Mouse (Mus musculus) adrenal gland, postnatal 4 days (tissue): ENCODE results near the gene Tacr3. TPM values are rescaled to one million over a fixed set of nuclear protein-coding genes. Genes with fewer than 3 reads are reported as not detected.

Source experiments
- DNase-seq, 2 experiments: peaks; one replicate each; pipeline ENCODE4 v3.0.0; 2021 to 2022; ENCODE audit warnings: low spot score in 2 of 2, mixed read lengths in 2 of 2
- long read RNA-seq, 2 experiments: library from polyadenylated mRNA; stranded (forward); transcript quantifications; one replicate each; pipeline ENCODE4 v2.0.0; 2021
- total RNA-seq, 2 experiments: library from RNA; stranded (reverse); gene quantifications; 2 replicates each; pipeline ENCODE4 v1.2.3; 2021

The Tacr3 gene
- total RNA-seq = not detected
- long read RNA-seq, experiment 1 = 0 reads
- long read RNA-seq, experiment 2 = 0 reads

GRCm38 (mm10) chr3:134828875-134829530 is at the start of gene Tacr3:
Tacr3 (plus strand) TSS chr3:134829007.
- DNase-seq = no peak

GRCm38 (mm10) chr3:134828492-134828874 is 324 bp upstream of the Tacr3 start:
- no peak for DNase-seq

GRCm38 (mm10) chr3:134829531-134829921 is 719 bp downstream of the Tacr3 start:
- DNase-seq = no peak

DNA sequence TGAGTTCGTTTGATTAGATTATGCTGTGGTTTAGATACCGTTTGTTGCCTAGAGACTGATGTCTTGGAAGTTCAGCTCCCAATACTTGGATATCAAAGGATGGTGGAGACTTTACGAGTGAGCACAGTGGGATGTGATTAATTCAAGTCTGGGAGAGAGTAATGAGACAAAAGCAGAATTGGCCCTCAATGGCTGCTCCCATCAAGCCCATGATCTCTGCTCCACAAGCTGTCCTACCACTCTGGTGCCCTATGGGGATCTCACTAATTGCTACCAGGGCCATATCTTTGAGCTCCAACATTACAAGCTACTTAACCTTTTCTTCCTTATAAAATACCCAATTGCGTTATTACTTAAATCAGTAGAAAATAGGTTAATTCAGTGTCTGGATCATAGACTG is 22.5 kb downstream of the Tacr3 start:
- DNase-seq = no peak

DNA sequence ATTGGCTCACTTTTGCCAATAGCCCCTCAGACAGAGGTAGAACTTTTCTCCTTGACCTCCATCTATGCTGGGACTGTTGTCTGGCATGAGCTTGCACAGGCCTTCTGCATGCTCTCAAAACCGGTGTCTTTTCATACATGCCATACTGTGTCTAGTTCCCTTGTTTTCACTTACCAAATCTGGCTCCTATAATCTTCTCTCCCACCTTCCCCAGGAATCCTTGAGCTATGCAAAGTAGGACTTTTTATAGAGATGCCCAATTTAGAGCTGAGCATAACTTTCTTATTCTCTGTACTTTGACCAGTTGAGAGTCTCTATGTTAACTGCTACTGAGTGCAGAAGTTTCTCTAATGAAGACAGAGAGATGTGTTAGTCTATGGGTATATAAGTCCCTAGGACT is 48.9 kb downstream of the Tacr3 start:
- no peak for DNase-seq

DNA sequence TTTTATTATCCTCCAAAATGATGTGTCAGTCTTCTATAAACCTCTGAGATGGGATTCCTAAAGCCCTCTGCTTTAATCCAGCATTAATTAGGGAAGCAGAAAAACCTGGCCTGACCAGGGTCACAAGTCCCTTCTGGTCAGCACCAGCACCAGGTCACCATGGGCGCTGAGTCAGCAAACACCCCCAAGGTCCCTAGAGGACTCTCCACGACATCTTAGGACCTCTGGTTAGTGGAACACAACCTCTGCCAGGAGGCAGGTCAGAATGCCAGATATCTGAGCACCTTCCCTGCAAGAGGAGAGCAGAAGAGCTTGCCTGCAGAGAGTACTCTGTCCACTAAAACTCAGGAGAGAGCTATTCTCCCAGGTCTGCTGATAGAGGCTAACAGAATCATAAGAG is 67.0 kb downstream of the Tacr3 start:
- no peak for DNase-seq

DNA sequence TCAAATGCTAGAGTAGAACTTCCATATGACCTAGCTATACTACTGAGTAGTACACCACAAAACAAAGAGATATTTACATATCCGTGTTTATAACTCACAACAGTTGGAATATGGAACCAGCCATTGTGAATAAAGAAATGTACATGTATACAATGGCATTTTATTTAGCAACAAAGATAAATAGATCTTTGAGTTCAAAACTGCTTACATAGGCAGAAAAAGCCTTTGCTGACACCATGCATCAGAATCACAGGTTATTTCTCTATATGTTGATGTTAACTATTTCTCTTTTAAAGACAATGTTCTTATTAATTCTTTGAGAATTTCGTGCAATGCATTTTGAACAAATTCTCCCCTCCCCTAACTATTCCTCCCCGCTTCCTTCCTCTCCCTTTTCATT is 80.1 kb downstream of the Tacr3 start:
- no peak for DNase-seq

DNA sequence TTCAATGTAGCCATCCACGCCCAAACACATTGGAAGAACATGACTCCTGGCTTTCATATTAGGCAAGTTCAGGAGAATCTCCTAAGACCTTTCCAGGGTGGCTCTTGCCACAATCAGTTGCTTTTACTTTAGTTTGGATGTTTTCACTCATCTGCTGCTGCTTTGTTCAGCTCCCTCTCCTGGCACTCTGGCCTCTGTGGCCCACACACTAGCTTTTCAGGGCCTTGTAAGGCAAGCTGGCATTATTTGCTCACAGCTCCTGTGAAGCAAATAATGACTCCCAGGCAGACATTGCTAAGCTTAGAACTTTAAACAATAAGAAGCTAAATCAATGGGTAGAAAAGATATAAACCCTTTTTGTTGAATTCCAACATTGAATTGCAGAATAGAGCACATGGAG is 105.9 kb downstream of the Tacr3 start:
- DNase-seq = no peak

GRCm38 (mm10) chr3:134935461-134935860 is 106.7 kb downstream of the Tacr3 start:
- no peak for DNase-seq

- DNase-seq = no peak
Observed at GRCm38 (mm10) chr3:134963461-134963860, 134.7 kb downstream of the Tacr3 start.

DNA sequence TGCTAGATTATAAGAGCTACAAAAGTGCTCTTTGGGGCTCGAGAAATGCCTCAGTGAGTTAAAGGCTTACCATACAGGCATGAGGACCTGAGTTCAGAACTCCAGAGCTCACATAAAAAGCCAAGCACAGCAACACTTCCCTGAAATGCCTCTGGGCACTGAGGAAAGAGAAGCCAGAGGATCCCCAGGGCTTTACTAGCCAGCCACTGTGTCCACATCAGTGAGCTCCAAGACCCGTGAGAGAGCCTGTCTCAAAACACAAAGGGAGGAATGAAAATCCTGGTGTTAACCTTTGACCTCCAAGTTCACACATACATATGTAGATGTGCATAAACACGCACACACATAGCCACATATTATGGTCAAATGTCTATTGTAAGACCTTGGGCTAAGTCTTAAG is 150.1 kb downstream of the Tacr3 start:
- DNase-seq = no peak

GRCm38 (mm10) chr3:134980140-134980539 is 151.3 kb downstream of the Tacr3 start:
- no peak for DNase-seq
